Mouse (Mus musculus): Measurements from ENCODE around the gene Abcc1. TPM values are rescaled to one million over a fixed set of nuclear protein-coding genes. Genes with fewer than 3 reads are reported as not detected.

Gene Abcc1
- 10 to 100 TPM; 23.5 to 24.5 TPM for total RNA-seq (2021)

DNA sequence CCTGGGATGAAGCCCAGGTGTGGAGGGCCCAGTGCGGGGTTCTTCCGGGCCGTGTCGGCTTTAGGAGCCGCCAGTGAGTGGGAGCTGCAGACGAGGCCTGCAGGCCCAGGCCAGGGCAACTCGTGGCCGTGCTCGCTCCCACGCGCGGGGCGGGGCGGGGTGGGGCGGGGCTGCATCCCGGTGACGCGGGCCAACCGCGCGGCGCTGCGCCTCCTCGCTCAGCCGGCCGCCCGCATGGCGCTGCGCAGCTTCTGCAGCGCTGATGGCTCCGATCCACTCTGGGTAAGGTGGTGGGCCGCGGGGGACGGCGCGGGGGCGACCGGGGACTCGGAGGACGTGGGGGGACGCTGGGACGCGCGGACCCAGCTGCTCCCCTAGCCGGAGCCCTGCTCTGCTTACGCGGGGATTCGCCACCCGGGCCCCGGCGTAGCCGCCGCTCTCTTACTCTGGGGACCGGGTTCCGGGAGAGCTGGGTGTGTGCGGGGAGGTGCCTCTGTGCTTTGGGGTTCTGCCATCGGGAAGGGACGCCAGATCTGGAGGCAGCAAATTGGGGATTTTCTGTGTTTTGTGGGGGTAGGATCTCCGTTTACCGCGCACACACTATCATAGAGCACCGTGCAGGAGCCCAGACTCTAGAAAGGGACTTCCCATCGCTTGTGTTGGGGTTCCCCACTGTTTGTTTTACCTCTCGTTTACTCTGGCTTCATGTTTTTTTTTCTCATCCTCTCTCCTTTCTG, at the start of gene Abcc1:
Abcc1 (plus strand) TSS at position 197 of the 737 bp plus-strand sequence.
- DNase-seq, result peak; percentile 76 to 83
- intact Hi-C loops (cut with DNase I), result no loop called here

DNA sequence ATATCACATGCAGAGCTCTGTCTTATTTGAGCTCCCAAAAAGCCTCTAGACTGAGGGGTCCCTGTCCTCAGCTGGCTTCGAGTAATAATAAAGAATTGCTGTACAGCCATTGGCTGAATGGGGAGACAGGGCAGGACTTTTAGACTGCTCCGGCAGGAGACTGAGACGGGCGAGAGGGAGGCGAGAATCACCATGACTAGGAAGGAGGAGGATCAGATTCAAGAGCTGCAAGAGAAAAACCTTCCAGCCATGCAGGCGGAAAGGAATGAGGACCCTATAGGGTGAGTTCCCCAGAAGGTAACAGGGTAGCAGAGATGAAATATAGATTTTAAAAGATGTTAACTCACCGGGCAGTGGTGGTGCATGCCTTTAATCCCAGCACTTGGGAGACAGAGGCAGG, 48.4 kb upstream of the Abcc1 start:
- intact Hi-C loops (cut with DNase I), result loop anchor here (5.0 to 10.0 kb wide), 3 partner anchors 76 to 408 kb away; partner anchors contain the start of genes Mpv17l and Pdxdc1
- DNase-seq, result no peak

DNA sequence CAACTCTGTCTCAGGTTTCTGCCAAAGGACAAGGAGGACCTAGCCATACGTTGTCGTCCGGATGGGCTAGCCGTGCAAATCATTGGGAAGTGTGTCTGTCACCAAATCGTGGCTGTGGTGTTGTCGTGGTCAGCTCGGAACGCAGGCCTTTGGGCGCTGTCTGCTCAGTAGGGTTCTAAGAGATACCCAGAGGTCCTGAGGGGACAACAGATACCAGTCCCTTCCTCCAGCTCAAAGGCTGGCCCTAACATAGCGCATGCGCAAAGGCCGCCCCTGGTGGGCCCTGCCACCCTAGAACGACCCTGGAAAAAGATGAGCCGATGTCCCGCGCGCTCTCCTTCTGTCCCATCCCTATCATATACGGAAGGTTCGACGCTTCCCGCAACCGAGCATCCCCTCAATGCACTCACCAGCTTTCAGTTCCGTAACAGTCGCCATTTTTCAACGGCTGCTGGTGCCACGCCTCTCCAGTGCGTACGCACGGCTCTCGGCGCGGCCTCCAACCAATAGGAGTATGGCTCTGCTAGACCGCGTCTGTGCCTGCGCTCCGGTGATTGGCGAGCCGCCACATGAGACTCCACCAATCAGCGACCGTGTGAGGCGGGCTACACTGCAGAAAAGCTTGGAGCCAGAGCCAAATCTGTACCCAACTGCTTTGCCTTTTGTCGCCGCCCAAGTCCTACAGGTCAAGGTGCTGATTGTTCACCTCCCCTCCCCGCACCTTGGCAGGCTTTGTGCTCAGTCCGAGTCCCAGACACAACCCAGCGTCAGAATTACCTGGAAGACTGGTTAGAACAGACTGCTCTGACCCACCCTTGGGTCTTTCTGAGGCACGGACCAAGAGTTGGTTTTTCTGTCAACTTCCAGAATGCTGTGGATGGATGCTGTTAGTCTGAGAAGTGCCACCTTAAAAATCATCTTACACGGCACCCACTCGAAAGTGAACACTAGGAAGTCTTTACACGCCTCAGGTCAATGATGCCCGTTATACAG, 44.2 kb upstream of the Abcc1 start, which contains the start of gene Fopnl:
Fopnl (minus strand) TSS at position 522 of the 993 bp plus-strand sequence.
- intact Hi-C loops (cut with DNase I), result loop anchor here (5.0 to 10.0 kb wide), 3 partner anchors 40 to 412 kb away; partner anchors contain the start of genes Marf1, Mpv17l, Nde1 and Pdxdc1
- peak; percentile 95 to 96 for DNase-seq

DNA sequence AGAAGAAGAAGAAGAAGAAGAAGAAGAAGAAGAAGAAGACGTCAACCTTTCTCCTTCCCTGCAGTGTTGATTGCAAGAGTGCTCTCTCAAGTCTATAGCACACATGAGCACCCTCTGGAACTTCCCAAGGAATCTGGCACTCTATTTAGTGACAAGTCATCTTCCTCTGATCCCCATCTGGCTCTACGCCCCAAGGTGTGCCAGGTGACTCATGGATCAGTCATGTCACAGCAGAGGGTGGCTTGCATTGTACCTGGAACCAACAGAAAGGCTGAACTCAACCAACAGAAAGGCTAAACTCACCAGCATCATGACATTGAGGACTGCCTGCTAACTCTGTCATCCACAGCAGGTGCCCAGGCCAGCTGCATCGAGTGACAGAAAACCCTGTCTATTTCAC, 41.7 kb upstream of the Abcc1 start:
- no peak for DNase-seq
- intact Hi-C loops (cut with DNase I), result loop anchor here (5.0 to 10.0 kb wide), 3 partner anchors 38 to 415 kb away; partner anchors contain the start of genes Marf1, Mpv17l, Nde1 and Pdxdc1

DNA sequence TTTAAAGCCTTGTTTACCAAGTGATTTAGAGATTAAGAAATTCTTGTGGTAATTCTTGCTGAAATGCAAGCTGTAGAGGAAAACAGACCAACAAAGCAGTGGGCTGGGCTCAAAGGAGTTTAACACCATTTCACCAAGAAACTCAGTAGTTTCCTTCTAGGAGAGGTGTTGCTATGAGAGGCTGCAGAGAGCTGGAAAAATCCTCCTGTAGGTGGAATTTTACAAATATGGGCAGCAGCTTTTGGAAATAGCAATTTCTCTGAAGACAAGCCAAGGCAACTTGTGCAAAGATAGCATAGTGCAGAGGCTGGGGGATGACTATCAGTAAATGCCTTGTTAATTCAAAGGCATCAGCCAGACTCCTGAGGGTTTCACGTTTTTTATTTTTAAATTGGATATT, 40.9 kb upstream of the Abcc1 start:
- DNase-seq, result no peak
- intact Hi-C loops (cut with DNase I), result no loop called here

DNA sequence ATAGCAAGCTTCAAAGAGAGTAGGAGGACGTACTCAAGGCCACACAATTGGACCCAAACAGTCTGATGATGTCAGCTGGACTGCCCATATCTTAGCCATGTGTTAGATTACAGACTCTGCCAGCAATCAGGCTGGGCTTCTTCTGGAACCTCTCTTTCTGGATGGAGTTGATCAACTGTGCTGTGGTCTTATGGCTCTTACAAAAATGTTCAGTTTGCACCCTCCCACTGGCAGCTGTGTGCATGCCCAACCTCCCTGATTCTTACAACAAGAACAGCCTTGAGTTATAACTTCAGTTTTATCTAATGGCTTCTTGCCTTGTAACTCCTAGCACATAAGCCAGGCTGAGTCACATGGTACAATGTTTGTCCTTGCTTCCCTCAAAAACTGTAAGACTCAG, 33.2 kb upstream of the Abcc1 start:
- no peak for DNase-seq
- intact Hi-C loops (cut with DNase I), result no loop called here

DNA sequence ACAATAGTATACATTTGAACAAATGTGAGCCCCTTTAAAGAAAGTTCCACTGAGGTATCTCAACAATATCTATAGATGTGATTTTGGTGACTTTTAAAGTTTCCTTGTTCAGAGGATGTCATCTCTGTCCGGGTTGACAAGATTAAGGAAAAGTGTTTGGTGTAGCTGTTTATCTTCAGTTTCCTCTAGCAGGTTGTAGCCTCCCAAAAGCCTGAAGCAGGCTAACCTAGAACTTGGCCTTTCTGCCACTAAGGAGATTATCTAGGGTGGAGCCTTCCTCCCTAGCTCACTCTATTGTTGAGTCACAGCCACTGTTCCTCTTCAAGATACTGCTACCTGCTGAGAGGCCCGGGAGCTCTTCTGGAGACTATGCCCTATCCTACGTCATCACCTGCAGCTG, 16.4 kb upstream of the Abcc1 start:
- intact Hi-C loops (cut with DNase I), result no loop called here
- no peak for DNase-seq

DNA sequence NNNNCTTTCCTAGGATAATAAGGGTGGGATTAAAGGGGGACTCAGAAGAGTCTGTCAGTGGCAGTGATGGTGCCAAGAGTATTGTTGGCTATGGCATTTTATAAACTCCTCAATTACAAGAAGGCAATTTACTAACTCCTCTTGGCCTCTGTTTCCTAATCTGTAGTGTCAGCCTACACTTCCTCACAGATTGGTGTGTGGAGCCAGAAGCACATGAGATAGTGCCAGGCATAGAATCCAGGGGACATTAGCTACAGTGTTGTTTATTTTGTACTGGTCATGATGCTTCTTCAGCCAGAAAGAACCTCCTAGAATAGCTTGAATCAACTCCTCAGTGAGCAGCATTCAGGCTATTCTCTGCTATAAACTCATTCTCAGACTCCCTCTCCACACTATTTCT, 9.8 kb upstream of the Abcc1 start:
- intact Hi-C loops (cut with DNase I), result no loop called here
- DNase-seq, result no peak

DNA sequence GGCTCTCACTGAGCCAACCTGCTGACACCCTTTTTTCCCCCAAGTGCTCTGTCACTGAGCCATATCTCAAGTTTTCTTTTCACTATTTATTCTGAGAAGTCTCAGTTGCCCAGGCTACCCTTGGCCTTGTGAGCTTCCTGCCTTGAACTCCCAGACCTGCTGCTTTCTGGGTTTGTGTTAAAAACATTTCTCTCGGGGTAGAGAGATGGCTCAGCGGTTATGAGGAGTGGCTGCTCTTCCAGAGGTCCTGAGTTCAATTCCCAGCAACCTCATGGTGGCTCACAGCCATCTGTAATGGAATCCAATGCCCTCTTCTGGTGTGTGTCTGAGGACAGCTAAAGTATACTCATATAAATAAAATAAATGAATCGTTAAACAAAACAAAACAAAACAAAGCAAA, 9.1 kb upstream of the Abcc1 start:
- intact Hi-C loops (cut with DNase I), result no loop called here
- DNase-seq, result no peak

DNA sequence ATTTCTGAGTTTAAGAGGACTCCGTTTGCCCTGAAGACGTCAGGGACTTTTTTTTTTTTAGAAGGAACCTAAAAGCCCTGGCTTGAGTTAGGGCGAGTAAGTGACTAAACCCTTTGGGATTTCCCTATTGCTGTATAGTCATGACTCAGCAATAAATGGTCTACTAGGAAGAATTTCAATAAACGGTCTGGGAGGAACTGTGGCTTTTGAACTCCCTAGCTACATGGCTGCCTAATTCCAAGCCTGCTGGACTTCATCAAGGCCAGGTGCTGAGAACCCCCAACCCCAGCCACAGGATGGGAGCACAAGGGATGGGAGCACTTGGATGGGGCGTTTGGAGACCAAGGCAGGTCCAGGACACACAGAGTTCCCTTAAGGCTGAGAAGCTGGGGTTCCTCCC, 8.7 kb upstream of the Abcc1 start:
- DNase-seq, result no peak
- intact Hi-C loops (cut with DNase I), result no loop called here

DNA sequence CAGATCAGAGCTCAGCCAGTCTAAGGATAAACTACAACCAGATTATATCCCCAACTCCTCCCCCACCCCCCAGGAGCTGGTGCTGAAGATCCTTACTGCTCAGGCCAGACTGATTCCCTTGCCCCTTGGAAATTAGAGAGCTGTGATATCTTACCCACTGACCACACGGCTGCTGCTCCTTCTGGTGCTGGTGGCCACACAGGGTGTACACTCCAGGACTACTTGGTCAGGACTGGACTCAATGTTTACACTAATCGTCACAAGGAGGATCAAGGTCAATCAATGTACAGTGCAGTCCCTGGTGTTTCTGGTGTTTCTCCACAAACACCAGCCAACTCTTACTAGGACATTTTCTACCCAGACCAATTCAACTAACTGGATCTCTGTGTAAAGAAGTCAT, 3.5 kb upstream of the Abcc1 start:
- no peak for DNase-seq
- intact Hi-C loops (cut with DNase I), result loop anchor here (5.0 kb wide), 1 partner anchor 41 kb away; the partner anchor contains the start of gene Fopnl

DNA sequence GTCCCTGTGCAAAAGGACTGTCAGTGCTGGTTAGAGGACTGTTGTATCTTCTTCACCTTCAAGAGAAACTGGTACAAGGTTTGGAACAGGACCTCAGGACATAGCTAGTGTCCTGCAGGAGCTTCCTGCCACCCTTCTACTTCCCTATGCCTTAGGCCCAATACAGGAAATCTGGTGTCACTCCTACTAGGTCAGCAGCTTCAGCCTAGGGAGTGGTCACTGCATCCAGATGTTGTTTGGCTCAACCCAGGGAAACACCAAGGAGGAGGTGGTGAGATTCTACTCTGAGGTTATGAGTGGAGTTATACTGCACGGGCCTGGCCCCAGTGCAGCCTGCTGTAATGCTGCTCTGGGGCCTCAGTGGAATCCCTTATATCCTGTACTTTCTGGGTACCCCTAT, 2.8 kb upstream of the Abcc1 start:
- intact Hi-C loops (cut with DNase I), result loop anchor here (5.0 kb wide), 1 partner anchor 41 kb away; the partner anchor contains the start of gene Fopnl
- no peak for DNase-seq

DNA sequence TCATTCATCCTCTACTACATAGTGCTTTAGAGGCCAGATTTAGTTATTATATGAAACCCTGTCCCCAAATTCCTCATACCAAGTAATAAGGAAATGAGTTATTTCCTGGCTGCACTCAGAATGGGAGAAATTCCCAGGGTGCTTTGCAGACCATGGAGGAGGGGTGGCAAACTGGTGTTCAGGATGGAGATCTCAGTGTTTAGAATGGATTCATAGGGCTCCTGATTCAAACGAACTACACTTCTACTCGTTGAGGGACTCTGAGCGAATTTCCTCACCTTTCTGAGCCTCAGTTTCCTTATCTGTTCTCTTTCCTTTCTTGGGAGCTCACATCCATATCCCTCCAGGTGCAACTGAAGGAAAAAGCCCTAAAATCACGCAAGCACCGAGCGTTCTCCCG, 427 bp upstream of the Abcc1 start:
- DNase-seq, result no peak
- intact Hi-C loops (cut with DNase I), result no loop called here

DNA sequence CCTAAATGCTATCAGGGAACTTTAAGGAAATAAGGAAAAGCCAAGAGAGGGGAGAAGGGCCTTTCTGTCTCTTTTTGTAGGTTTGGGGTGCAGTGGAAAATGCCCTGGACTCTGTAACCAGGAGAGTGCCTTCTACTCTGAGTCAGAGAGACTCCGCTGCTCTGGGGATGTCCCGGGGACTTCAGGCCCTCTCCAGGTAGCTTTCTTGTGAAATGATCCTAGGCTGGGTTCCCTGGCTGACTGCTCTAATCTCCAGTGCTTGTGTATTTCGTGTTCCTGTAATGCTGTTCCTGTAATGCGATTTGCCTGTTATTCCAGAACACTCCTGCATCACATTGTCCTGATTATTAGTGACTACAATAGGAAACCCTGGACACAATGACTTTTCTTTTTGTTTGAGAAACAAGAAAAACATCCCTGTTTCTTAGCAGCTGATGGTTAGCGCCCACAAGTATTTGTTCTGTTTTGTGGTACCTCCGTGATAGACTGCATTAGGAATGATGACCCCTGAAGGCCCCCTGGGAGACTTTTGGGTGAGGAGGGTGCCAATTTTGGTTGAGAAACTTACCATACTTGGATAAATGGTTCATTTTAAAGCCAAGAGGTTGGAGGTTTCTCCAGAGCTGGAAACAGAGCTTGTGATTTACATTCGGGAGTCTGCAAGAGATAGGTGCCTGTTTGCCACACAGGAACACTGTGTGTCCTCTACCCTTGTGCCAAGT, 902 bp downstream of the Abcc1 start:
- intact Hi-C loops (cut with DNase I), result no loop called here
- no peak for DNase-seq

DNA sequence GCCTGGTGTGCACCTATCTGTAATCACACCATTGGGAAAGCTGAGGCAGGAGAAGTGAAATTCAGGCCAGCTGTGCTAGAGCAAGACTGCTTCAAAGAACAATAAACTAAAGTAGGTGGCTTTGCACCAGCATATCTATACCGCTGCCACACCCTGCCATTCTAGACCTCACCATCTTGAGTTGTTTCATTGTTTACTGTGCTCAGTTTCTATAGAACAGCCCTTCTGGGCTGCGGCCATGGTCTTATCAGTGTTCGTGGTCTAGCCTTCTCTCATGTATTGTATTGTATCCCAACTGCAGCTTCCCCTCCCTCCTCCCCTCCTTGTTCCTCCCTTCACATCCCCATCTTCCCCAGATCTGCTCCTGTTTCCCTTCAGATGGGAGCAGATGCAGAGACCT, 2.1 kb downstream of the Abcc1 start:
- intact Hi-C loops (cut with DNase I), result no loop called here
- DNase-seq, result no peak

DNA sequence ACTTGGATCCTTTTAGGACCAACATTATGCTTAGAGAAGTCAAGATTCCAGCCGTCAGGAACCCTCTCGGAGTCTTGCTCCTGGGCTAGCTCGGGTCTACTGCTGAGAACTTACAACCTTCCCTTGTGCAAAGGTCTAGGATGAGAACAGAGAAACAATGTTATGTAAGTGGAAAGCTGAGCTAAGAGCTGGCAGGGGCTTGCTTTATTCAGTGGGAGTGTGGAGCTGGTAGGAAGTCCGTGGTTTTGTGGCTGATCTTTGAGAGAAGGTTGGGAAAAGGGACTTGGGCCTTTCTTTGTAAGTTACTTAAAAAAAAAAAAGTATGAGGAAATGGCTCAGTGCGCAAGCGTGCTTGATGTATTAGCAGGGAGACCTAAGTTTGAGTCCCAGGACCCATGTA, 2.7 kb downstream of the Abcc1 start:
- intact Hi-C loops (cut with DNase I), result no loop called here
- DNase-seq, result no peak

DNA sequence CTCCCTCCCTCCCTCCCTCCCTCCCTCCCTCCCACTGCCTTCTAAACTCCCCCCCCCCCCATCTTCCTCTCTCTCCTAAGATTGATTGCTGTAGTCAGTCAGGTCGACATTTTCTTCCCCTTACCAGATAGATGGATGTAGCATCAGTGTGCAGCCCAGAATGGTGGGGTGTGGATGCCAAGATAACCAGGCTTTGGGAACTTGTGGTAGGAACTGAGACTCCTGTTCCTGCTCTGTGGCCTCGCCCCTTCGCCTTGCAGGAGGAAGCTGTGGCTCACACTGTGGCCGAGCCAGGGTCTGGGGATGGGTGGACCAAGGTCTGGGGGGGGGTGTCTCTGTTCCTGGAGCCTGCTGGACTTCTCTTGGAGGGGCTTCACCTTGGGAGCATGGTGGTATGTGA, 4.1 kb downstream of the Abcc1 start:
- no peak for DNase-seq
- intact Hi-C loops (cut with DNase I), result no loop called here

DNA sequence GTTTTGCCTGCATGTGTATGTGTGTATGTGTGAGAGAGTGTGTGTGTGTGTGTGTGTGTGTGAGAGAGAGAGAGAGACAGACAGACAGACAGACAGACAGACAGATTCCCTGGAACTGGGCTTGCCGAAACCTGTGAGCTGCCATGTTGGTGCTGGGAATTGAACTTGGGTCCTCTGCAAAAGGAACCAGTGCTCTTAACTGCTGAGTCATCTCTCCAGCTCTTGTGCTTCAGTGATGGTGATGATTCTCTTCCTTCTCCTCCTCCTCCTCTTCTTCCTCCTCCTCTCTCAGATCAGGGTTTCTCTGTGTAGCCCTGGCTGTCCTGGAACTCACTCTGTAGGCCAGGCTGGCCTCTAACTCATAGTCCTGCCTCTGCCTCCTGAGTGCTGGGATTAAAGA, 4.7 kb downstream of the Abcc1 start:
- DNase-seq, result no peak
- intact Hi-C loops (cut with DNase I), result no loop called here

DNA sequence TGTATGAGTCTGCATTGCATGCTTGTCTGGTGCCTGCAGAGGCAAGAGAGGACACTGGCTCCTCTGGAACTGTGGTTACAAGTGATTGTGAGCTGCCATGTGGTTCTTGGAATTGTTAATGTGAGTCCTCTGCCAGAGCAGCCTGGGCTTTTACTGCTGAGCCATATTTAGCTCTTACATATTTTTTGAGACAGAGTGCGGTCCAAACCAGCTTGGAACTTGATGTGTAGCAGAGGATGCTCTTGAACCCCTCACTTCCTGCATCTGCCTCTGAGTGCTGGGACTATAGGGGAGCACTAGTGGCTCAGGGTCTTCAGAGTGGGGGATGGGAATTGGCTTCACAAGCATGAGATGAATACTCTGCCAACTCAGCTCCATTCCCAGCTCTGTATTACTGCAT, 10.0 kb downstream of the Abcc1 start:
- peak; percentile 30 to 48 for DNase-seq
- intact Hi-C loops (cut with DNase I), result no loop called here

DNA sequence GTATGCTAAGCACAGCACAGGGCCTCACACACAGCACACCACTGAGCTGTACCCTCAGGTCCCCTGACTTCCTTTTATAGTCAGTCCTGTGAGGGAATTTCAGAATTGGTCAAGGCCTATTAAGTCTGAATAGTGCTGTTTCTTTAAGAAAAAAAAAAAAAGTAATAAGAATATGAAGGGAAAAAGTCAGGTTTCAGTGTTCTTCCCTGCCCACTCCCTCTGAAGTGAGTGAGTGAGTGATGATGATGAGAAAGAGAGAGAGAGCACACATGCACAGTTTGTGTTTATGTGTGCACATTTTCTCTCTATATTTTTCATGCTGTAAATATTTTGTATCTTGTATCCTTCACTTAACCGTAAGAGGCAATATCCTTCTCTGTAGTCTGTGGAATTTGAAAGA, 11.0 kb downstream of the Abcc1 start:
- DNase-seq, result no peak
- intact Hi-C loops (cut with DNase I), result no loop called here

Measured in heart, postnatal 36 days (tissue).